Mouse (Mus musculus) right cerebral cortex, postnatal 10 days (tissue): ENCODE results near the gene Mup4.
"Not testable (repeated sequence)": the region's sequence is repeated elsewhere in the genome, so short reads cannot be mapped to it uniquely, and the experiment has no call there.

Experiments used
- DNase-seq, 2 experiments: peaks; one replicate each; pipeline ENCODE4 v3.0.0; 2021; ENCODE audit warnings: low spot score in 2 of 2

The Mup4 gene

GRCm38 (mm10) chr4:59960610-59961009, at the start of gene Mup4:
Mup4 (minus strand) TSS chr4:59960710.
- no peak for DNase-seq

GRCm38 (mm10) chr4:59997894-59998293, 37.4 kb upstream of the Mup4 start:
- DNase-seq: not testable (repeated sequence)

- DNase-seq: no peak
Measured at GRCm38 (mm10) chr4:59963405-59964344, 3.2 kb upstream of the Mup4 start, which contains the start of gene Mup6. Mup6 (plus strand) TSS chr4:59964294.

- no peak for DNase-seq
Measured at GRCm38 (mm10) chr4:59937543-59937942, 23.0 kb downstream of the Mup4 start.

- peak in 1 of 2 experiments; percentile 30 for DNase-seq
Measured at GRCm38 (mm10) chr4:59932505-59933281, 27.8 kb downstream of the Mup4 start.

GRCm38 (mm10) chr4:59928347-59928746, 32.2 kb downstream of the Mup4 start:
- peak; percentile 68 to 79 for DNase-seq

GRCm38 (mm10) chr4:59927666-59928065, 32.8 kb downstream of the Mup4 start:
- no peak for DNase-seq

- DNase-seq: no peak
Measured at GRCm38 (mm10) chr4:59925082-59925481, 35.4 kb downstream of the Mup4 start.

GRCm38 (mm10) chr4:59917966-59918365, 42.5 kb downstream of the Mup4 start:
- DNase-seq: no peak

- DNase-seq: no peak
Measured at GRCm38 (mm10) chr4:59914608-59915403, 45.7 kb downstream of the Mup4 start, which contains the start of gene Slc46a2. Slc46a2 (minus strand) TSS chr4:59915056.

- no peak for DNase-seq
Measured at GRCm38 (mm10) chr4:59908785-59909184, 51.7 kb downstream of the Mup4 start.

- no peak for DNase-seq
Measured at GRCm38 (mm10) chr4:59907657-59908230, 52.8 kb downstream of the Mup4 start.

- DNase-seq: no peak
Measured at GRCm38 (mm10) chr4:59907092-59907491, 53.4 kb downstream of the Mup4 start.
